In genomic region chr9:44494863-44495809, GRCm38 (mm10) we compare ENCODE assay signal across 9 mouse cellular contexts. TPM values are rescaled to one million over a fixed set of nuclear protein-coding genes. Genes with fewer than 3 reads are reported as not detected.
DNase-seq lines count a peak whose midpoint lies in the region; ATAC-seq lines count a peak whose summit lies in the region.
"Had no signal": no experiment of that assay in that cellular context is flagged by ENCODE, and none has a peak within 500 bp of the region (broad histone marks: within the 10 kb centered on the region; RNA-seq: fewer than 3 reads in every experiment).

No protein-coding gene starts in this region.

- ATAC-seq in stomach, embryonic 16.5 days (ENCODE audit: insufficient read depth, low FRiP score) = no peak
- ATAC-seq in activated CD4-positive, CD25-positive, alpha-beta regulatory T cell, adult 4 months = no peak

- H3K4me2 ChIP-seq in stomach, embryonic 16.5 days (ENCODE audit: low read depth, low read length) = peak overlapping the region; percentile 30; the same call in 1 of the 2 replicates

- WGBS in stomach, embryonic 16.5 days = 39% methylated on average over 9 of the region's 9 CpGs

- H3K9me3 ChIP-seq in stomach, embryonic 16.5 days (replicated peaks; ENCODE audit: control insufficient read depth, low read length) = no peaks in the 10 kb centered on the region

- no peaks in the 10 kb centered on the region for H3K36me3 ChIP-seq in stomach, embryonic 16.5 days (ENCODE audit: control insufficient read depth, insufficient read depth, low read length)

- H3K4me3 ChIP-seq in stomach, embryonic 16.5 days (replicated peaks; ENCODE audit: low read length) = no peak overlapping the region

- H3K27me3 ChIP-seq in stomach, embryonic 16.5 days (ENCODE audit: control insufficient read depth, insufficient read depth, low read length) = no peaks in the 10 kb centered on the region

- intact Hi-C loops in heart, postnatal 10 days (cut with DNase I) = no loop called here

- H3K4me1 ChIP-seq in stomach, embryonic 16.5 days (ENCODE audit: control insufficient read depth, insufficient read depth, low read length) = peaks cover 88% of the 10 kb centered on the region

- peak overlapping the region; percentile 77 for H3K27ac ChIP-seq in stomach, embryonic 16.5 days (ENCODE audit: low read length)
- H3K27ac ChIP-seq: macrophage had no signal

- H3K9ac ChIP-seq in stomach, embryonic 16.5 days (ENCODE audit: low read length) = peak overlapping the region; percentile 61

- peak; percentile 49 to 57 for DNase-seq in heart, adult 18-20 months
- DNase-seq in heart, adult 8-10 months (ENCODE audit: low spot score) = no peak
- DNase-seq in CD4-positive, CD25-positive, alpha-beta regulatory T cell, adult 2 months (ENCODE audit: low read depth, low spot score) = peak; percentile 56
- peak; percentile 41 to 51 for DNase-seq in cerebellum, postnatal 14 days
- peak; percentile 55 for DNase-seq in heart, postnatal 10 days
- peak; percentile 31 for DNase-seq in liver

RNA-seq across cellular contexts. Expression of gene Bcl9l, which starts 12.5 kb away (rescaled TPM):
- 10 to 100 TPM; 36.2 to 41.7 TPM for total RNA-seq in heart, adult 18-20 months (2021)
- 10 to 100 TPM; 51.6 to 56.9 (median 53.9) TPM for total RNA-seq in heart, adult 8-10 months (2022)
- 10 to 100 TPM; 66.8 to 73.0 TPM for total RNA-seq in heart, postnatal 10 days (2021)
- polyA plus RNA-seq in stomach, embryonic 16.5 days (2015; fragmentation: Nextera tagmentation; extraction: Ambion mirVana) = 9.0 and 10.6 TPM in 2 replicates
- polyA plus RNA-seq in activated CD4-positive, CD25-positive, alpha-beta regulatory T cell, adult 4 months (2017; shearing (Covaris generic)) = 10 to 100 TPM; 13.2 to 15.2 TPM

RNA-seq across cellular contexts. Expression of gene Upk2, which starts 40.4 kb away (rescaled TPM):
- total RNA-seq in heart, adult 18-20 months (2021) = not detected
- total RNA-seq in heart, adult 8-10 months (2022) = under 1 TPM in 2 of 4 experiments, not detected in 2; 0.26 to 0.28 TPM
- total RNA-seq in heart, postnatal 10 days (2021) = not detected
- polyA plus RNA-seq in stomach, embryonic 16.5 days (2015; fragmentation: Nextera tagmentation; extraction: Ambion mirVana) = 31.1 and 39.0 TPM in 2 replicates
- polyA plus RNA-seq in activated CD4-positive, CD25-positive, alpha-beta regulatory T cell, adult 4 months (2017; shearing (Covaris generic)) = not detected
- polyA plus RNA-seq: macrophage had no signal

RNA-seq across cellular contexts. Expression of gene Foxr1, which starts 54.2 kb away (rescaled TPM):
- not detected for total RNA-seq in heart, adult 18-20 months (2021)
- not detected for total RNA-seq in heart, adult 8-10 months (2022)
- total RNA-seq in heart, postnatal 10 days (2021) = not detected
- polyA plus RNA-seq in stomach, embryonic 16.5 days (2015; fragmentation: Nextera tagmentation; extraction: Ambion mirVana) = not detected in 2 replicates
- under 1 TPM in 1 of 2 experiments, not detected in 1; 0.45 TPM for polyA plus RNA-seq in activated CD4-positive, CD25-positive, alpha-beta regulatory T cell, adult 4 months (2017; shearing (Covaris generic))
- polyA plus RNA-seq: macrophage had no signal
